In the genomic region with DNA sequence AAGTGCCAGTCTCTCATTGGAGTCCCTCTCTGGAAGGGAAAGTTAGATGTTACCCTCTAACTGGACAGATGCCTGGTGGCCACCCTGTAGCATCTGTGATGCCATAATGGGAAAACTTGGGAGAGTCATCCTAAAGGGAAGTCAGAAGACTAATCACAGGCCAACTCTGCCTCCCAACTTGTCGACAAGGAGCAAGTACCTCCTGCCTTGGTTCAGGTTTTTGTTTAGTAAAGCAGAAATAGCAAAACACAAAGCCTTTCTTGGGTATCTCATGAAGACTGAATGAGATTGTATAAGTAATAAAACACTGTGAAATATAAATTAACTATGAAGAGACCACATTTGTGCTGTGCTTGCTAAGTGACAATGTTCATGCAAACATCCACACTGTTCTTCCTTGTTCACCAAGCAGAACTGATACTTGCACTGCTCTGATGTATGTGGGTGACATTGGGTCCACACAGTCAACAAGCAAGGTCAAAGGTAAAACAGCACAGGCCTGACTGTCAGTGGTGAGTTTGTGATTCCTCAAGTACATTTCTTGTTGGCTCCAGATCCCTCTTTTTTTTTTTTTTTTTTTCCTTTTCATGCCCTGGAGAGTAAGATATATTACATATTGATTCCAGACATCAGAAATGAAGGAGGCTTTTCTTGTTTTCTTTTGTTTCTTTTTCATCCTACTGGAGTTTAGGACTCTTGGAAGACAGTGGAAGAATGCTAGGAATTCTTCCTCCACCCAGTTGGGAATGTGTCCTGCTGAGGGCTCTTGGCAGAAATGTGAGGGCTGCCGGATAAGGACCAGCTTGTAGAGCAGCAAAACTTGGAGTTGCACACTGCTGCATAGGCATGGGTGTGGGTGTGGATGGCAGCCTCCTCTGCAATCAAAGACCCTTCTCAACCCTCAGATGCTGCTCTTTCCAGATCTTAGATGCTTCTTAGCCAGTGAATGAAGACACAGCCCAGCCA, we compare ENCODE assay signal across 9 mouse cellular contexts. TPM values are rescaled to one million over a fixed set of nuclear protein-coding genes. Genes with fewer than 3 reads are reported as not detected.
DNase-seq lines count a peak whose midpoint lies in the region; ATAC-seq lines count a peak whose summit lies in the region.
"Had no signal": no experiment of that assay in that cellular context is flagged by ENCODE, and none has a peak within 500 bp of the region (broad histone marks: within the 10 kb centered on the region; RNA-seq: fewer than 3 reads in every experiment).

A gene (minus strand): TSS at position 51 of the 966 bp plus-strand sequence.

- no peak; the same call in 1 of the 2 replicates for ATAC-seq in intestine, embryonic 16.5 days
- ATAC-seq in intestine, embryonic 15.5 days = no peak
- ATAC-seq in liver, embryonic 11.5 days (replicated peaks; ENCODE audit: low FRiP score) = no peak

- H3K4me2 ChIP-seq in intestine, embryonic 16.5 days (ENCODE audit: low read depth, low read length) = no peak within 1 kb of the TSS
- H3K4me2 ChIP-seq in intestine, embryonic 15.5 days (replicated peaks) = no peak within 1 kb of the TSS
- no peak within 1 kb of the TSS for H3K4me2 ChIP-seq in liver, embryonic 11.5 days

- no peaks in the 10 kb centered on the region for H3K36me3 ChIP-seq in intestine, embryonic 16.5 days (ENCODE audit: control insufficient read depth, insufficient read depth, low read length)
- H3K36me3 ChIP-seq in intestine, embryonic 15.5 days = no peaks in the 10 kb centered on the region
- H3K36me3 ChIP-seq in heart, embryonic 10.5 days = no peaks in the 10 kb centered on the region
- no peaks in the 10 kb centered on the region for H3K36me3 ChIP-seq in liver, embryonic 11.5 days (ENCODE audit: control insufficient read depth, insufficient read depth, low read length)

- no peak for DNase-seq in adrenal gland, postnatal 4 days (ENCODE audit: low spot score in 2 of 2)
- no peak for DNase-seq in heart, embryonic 10.5 days (ENCODE audit: low spot score)
- no peak for DNase-seq in left cerebral cortex, postnatal 4 days
- no peak for DNase-seq in B cell, adult 2 months
- DNase-seq in liver, embryonic 11.5 days (ENCODE audit: low spot score) = no peak
- no peak for DNase-seq in retina, embryonic 14.5 days (ENCODE audit: low spot score)

- H3K4me1 ChIP-seq in intestine, embryonic 16.5 days (ENCODE audit: control insufficient read depth, insufficient read depth, low read length) = peaks cover 4% of the 10 kb centered on the region; the same call in 1 of the 2 replicates
- 0 out of 2 replicates have a peak, but pooled peaks cover 13% of the 10 kb centered on the region for H3K4me1 ChIP-seq in intestine, embryonic 15.5 days (replicated peaks)
- peaks cover 6% of the 10 kb centered on the region; the same call in 1 of the 2 replicates for H3K4me1 ChIP-seq in heart, embryonic 10.5 days
- H3K4me1 ChIP-seq in liver, embryonic 11.5 days (replicated peaks; ENCODE audit: control insufficient read depth, insufficient read depth, low read length) = no peaks in the 10 kb centered on the region

- H3K27ac ChIP-seq in intestine, embryonic 16.5 days (ENCODE audit: low read length) = 0 out of 2 replicates have a peak within 1 kb of the TSS, but pooled peaks have one; percentile 28
- no peak within 1 kb of the TSS for H3K27ac ChIP-seq in intestine, embryonic 15.5 days
- H3K27ac ChIP-seq in heart, embryonic 10.5 days = 0 out of 2 replicates have a peak within 1 kb of the TSS, but pooled peaks have one; percentile 16
- H3K27ac ChIP-seq in liver, embryonic 11.5 days (ENCODE audit: low read depth, low read length) = no peak within 1 kb of the TSS

- intact Hi-C loops in left cerebral cortex, postnatal 4 days (cut with DNase I) = no loop called here

- no peaks in the 10 kb centered on the region for H3K27me3 ChIP-seq in intestine, embryonic 16.5 days (replicated peaks; ENCODE audit: control insufficient read depth, insufficient read depth, low read length)
- no peaks in the 10 kb centered on the region for H3K27me3 ChIP-seq in intestine, embryonic 15.5 days (replicated peaks)
- H3K27me3 ChIP-seq in heart, embryonic 10.5 days (ENCODE audit: insufficient read depth, poor library complexity, severe bottlenecking) = no peaks in the 10 kb centered on the region
- H3K27me3 ChIP-seq in liver, embryonic 11.5 days (replicated peaks; ENCODE audit: control insufficient read depth, insufficient read depth, low read length) = no peaks in the 10 kb centered on the region
- H3K27me3 ChIP-seq: CH12.LX had no signal

- WGBS in intestine, embryonic 16.5 days = 41% methylated on average over 2 of the region's 2 CpGs
- 50% methylated on average over 2 of the region's 2 CpGs for WGBS in intestine, embryonic 15.5 days
- WGBS in heart, embryonic 10.5 days = 51% methylated on average over 2 of the region's 2 CpGs
- WGBS in liver, embryonic 11.5 days = 64% methylated on average over 2 of the region's 2 CpGs

- H3K4me3 ChIP-seq in intestine, embryonic 16.5 days (ENCODE audit: low read length) = no peak within 1 kb of the TSS
- no peak within 1 kb of the TSS for H3K4me3 ChIP-seq in intestine, embryonic 15.5 days (replicated peaks)
- H3K4me3 ChIP-seq in heart, embryonic 10.5 days = no peak within 1 kb of the TSS
- H3K4me3 ChIP-seq in liver, embryonic 11.5 days (ENCODE audit: low read depth, low read length) = no peak within 1 kb of the TSS

- no peak within 1 kb of the TSS for H3K9ac ChIP-seq in intestine, embryonic 16.5 days (ENCODE audit: low read depth, low read length)
- no peak within 1 kb of the TSS for H3K9ac ChIP-seq in intestine, embryonic 15.5 days
- no peak within 1 kb of the TSS for H3K9ac ChIP-seq in liver, embryonic 11.5 days (ENCODE audit: low read depth, low read length)

- no peaks in the 10 kb centered on the region for H3K9me3 ChIP-seq in intestine, embryonic 16.5 days (ENCODE audit: control insufficient read depth, low read length)
- no peaks in the 10 kb centered on the region for H3K9me3 ChIP-seq in intestine, embryonic 15.5 days
- H3K9me3 ChIP-seq in heart, embryonic 10.5 days = no peaks in the 10 kb centered on the region
- H3K9me3 ChIP-seq in liver, embryonic 11.5 days (ENCODE audit: control insufficient read depth, low read length) = no peaks in the 10 kb centered on the region

RNA-seq across cellular contexts. Expression of the gene that starts here (rescaled TPM):
- 6.9 and 8.2 TPM in 2 replicates for polyA plus RNA-seq in intestine, embryonic 16.5 days (2015; fragmentation: Nextera tagmentation; extraction: Ambion mirVana)
- polyA plus RNA-seq in intestine, embryonic 15.5 days (2015; fragmentation: Nextera tagmentation; extraction: Ambion mirVana) = 8.5 and 8.8 TPM in 2 replicates
- total RNA-seq in adrenal gland, postnatal 4 days (2021) = 10 to 100 TPM; 33.8 to 34.0 TPM
- polyA plus RNA-seq in heart, embryonic 10.5 days (2016; fragmentation: Nextera tagmentation; extraction: Ambion mirVana) = 10.6 and 14.1 TPM in 2 replicates
- total RNA-seq in left cerebral cortex, postnatal 4 days (2021) = 10 to 100 TPM; 82.4 to 90.3 TPM
- polyA plus RNA-seq in liver, embryonic 11.5 days (2014; fragmentation: Nextera tagmentation; extraction: Ambion mirVana) = 6.3 and 7.5 TPM in 2 replicates

Comparison
In these comparisons a context has a peak if more than half of its experiments do, and no peak if none do; other contexts are left out.
1. H3K27ac ChIP-seq: peak in intestine, embryonic 16.5 days (single experiment) and heart, embryonic 10.5 days (single experiment); none in intestine, embryonic 15.5 days (single experiment) and liver, embryonic 11.5 days (single experiment).